Mouse (Mus musculus) thymus, adult 2 months (tissue): Measurements from ENCODE around the gene Dntt.

Experiments
- CTCF ChIP-seq: fragments of 200-500 bp; IDR thresholded peaks from 2 replicates; pipeline ENCODE4 v1.5.1; 2012; ENCODE audit warnings: mild to moderate bottlenecking, control low read depth, low read length, moderate library complexity, borderline replicate concordance; ENCODE audit not compliant: control insufficient read depth, poor library complexity, insufficient read depth; ENCODE audit errors: extremely low read depth
- POLR2A ChIP-seq: fragments of 200-500 bp; IDR thresholded peaks from 2 replicates; pipeline ENCODE4 v1.6.1; 2012; ENCODE audit warnings: mild to moderate bottlenecking, low read length, control low read depth, moderate library complexity; ENCODE audit not compliant: control insufficient read depth, poor library complexity, insufficient read depth; ENCODE audit errors: extremely low read depth

GRCm38 (mm10) chr19:41031009-41031408, 1.9 kb downstream of the Dntt start:
- TF ChIP-seq CTCF (no peak), POLR2A (peak; percentile 77)
